Mouse (Mus musculus) spleen, adult 2 months (tissue): ENCODE measurements around the gene Krt9.
"Not testable (repeated sequence)": the region's sequence is repeated elsewhere in the genome, so short reads cannot be mapped to it uniquely, and the experiment has no call there.

Experiments used
- CTCF ChIP-seq: fragments of 200-500 bp; IDR thresholded peaks from 2 replicates; pipeline ENCODE4 v1.5.1; 2011; ENCODE audit warnings: mild to moderate bottlenecking, inconsistent platforms; ENCODE audit not compliant: insufficient read depth, insufficient read length, insufficient replicate concordance; ENCODE audit errors: extremely low read depth
- POLR2A ChIP-seq: fragments of 200-500 bp; IDR thresholded peaks from 2 replicates; pipeline ENCODE4 v1.6.1; 2011; ENCODE audit warnings: low read depth, low read length, inconsistent platforms

DNA sequence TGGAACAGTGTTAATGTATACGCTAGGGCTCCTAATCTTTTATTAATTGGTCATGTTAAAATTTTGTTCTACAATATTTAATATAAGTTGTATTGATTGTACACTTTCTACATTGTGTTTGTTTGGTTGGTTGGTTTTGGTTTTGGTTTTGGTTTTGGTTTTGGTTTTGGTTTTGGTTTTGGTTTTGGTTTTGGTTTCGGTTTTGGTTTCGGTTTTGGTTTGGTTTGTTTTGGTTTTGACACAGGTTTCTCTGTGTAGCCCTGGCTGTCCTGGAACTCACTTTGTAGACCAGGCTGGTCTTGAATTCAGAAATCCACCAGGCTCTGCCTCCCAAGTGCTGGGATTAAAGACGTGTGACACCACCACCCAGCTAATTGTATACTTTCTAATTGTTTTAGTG, 47.2 kb upstream of the Krt9 start:
- TF ChIP-seq POLR2A, CTCF: not testable (repeated sequence)
